Mouse (Mus musculus) c-Kit-positive CD71-positive TER-119-negative erythroid progenitor cells, embryonic 14.5 days (primary cell): ENCODE measurements around the gene Cbx8.

Experiments used
- DNase-seq: peaks from one replicate; pipeline ENCODE4 v3.0.0-alpha.2; 2013; ENCODE audit warnings: low read depth

Gene Cbx8

GRCm38 (mm10) chr11:119033874-119034558 lies 6.8 kb downstream of the Cbx8 start:
- DNase-seq: peak; percentile 39

- DNase-seq: no peak
Observed at GRCm38 (mm10) chr11:119026203-119026602, 14.6 kb downstream of the Cbx8 start.

- DNase-seq: no peak
Observed at GRCm38 (mm10) chr11:119024260-119024659, 16.5 kb downstream of the Cbx8 start.

GRCm38 (mm10) chr11:119023616-119023980 lies 17.2 kb downstream of the Cbx8 start:
- DNase-seq: no peak

- DNase-seq: no peak
Observed at GRCm38 (mm10) chr11:119022895-119023615, 17.7 kb downstream of the Cbx8 start, which contains the start of gene Cbx2. Gene Cbx2 (plus strand): TSS chr11:119022962.

GRCm38 (mm10) chr11:119022068-119022894 lies 18.5 kb downstream of the Cbx8 start:
- no peak for DNase-seq

- no peak for DNase-seq
Observed at GRCm38 (mm10) chr11:119021180-119021579, 19.6 kb downstream of the Cbx8 start.

- no peak for DNase-seq
Observed at GRCm38 (mm10) chr11:119017506-119017905, 23.3 kb downstream of the Cbx8 start.

- DNase-seq: no peak
Observed at GRCm38 (mm10) chr11:119014455-119014854, 26.3 kb downstream of the Cbx8 start.

GRCm38 (mm10) chr11:119007461-119008456 lies 33.0 kb downstream of the Cbx8 start:
- DNase-seq: no peak

- no peak for DNase-seq
Observed at GRCm38 (mm10) chr11:119006462-119006861, 34.3 kb downstream of the Cbx8 start.

- DNase-seq: no peak
Observed at GRCm38 (mm10) chr11:119005547-119006275, 35.1 kb downstream of the Cbx8 start.

GRCm38 (mm10) chr11:119001493-119002128 lies 39.2 kb downstream of the Cbx8 start:
- no peak for DNase-seq

- no peak for DNase-seq
Observed at GRCm38 (mm10) chr11:119000877-119001276, 39.9 kb downstream of the Cbx8 start.

GRCm38 (mm10) chr11:118999361-118999804 lies 41.4 kb downstream of the Cbx8 start:
- DNase-seq: no peak

- no peak for DNase-seq
Observed at GRCm38 (mm10) chr11:118998540-118999265, 42.1 kb downstream of the Cbx8 start.

- DNase-seq: no peak
Observed at GRCm38 (mm10) chr11:118997182-118997581, 43.6 kb downstream of the Cbx8 start.

- DNase-seq: no peak
Observed at GRCm38 (mm10) chr11:118995448-118995847, 45.3 kb downstream of the Cbx8 start.

- no peak for DNase-seq
Observed at GRCm38 (mm10) chr11:118992781-118993180, 48.0 kb downstream of the Cbx8 start.
